Mouse (Mus musculus): ENCODE data around the gene Ccz1.

Gene Ccz1

DNA sequence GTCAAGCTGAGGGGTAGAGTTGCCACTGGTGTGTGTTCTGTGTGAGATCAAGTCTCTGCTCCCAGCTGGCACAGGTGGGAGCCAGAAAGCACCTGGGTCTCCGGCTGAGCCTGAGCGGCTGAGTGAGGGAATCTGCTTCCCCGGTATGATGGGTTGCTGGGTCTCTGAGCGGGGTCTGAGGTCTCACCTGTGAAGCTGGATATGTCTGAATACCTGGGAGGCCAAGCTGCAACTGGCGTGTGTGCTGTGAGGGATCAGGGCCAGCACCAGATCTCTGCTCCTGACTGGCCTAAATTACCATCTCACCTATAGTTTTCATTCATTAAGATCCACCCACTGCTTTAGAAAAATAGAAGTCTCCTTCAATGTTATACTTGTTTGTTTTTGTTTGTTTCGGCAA is 57.6 kb downstream of the Ccz1 start:
- in situ Hi-C loops (cut with MboI; ENCODE audit: unreplicated experiment in 2 of 2), result no loop called here

DNA sequence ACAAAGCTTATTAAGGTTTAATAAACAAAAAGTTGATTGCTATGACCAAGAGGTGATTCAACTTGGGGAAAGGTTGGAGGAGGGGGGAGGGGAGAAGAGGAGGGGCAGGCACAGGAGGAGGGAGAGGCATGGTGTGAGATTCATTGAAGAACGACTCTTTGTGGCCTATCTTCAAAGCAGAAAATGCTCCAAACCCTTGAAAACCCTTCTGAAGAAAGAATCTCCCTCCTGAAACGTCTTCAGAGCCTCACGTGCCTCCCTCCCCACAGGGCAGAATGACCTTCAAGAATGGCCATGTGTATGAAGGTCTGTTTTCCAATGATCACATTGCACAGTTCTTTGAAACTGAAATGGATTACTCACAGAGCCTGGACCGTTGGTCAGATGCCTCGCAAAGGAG is 64.7 kb downstream of the Ccz1 start:
- in situ Hi-C loops (cut with MboI; ENCODE audit: unreplicated experiment in 2 of 2), result no loop called here

DNA sequence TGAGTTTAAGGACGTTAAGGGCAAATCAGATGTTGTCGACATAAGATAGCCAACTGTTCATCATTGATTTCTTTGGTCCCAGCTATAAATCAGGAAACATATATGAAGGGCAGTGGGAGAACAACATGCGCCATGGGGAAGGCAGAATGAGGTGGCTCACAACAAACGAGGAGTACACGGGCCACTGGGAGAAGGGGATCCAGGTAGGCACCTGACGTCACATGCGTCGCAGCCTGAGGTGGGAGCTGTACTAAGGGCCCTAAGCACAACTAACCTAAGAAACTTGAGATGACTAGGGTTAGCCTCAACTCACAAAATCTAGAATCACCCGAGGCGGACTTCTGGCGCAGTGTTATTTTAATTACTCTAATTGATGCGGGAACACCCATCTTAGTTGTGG is 66.3 kb downstream of the Ccz1 start:
- in situ Hi-C loops (cut with MboI; ENCODE audit: unreplicated experiment in 2 of 2), result no loop called here

DNA sequence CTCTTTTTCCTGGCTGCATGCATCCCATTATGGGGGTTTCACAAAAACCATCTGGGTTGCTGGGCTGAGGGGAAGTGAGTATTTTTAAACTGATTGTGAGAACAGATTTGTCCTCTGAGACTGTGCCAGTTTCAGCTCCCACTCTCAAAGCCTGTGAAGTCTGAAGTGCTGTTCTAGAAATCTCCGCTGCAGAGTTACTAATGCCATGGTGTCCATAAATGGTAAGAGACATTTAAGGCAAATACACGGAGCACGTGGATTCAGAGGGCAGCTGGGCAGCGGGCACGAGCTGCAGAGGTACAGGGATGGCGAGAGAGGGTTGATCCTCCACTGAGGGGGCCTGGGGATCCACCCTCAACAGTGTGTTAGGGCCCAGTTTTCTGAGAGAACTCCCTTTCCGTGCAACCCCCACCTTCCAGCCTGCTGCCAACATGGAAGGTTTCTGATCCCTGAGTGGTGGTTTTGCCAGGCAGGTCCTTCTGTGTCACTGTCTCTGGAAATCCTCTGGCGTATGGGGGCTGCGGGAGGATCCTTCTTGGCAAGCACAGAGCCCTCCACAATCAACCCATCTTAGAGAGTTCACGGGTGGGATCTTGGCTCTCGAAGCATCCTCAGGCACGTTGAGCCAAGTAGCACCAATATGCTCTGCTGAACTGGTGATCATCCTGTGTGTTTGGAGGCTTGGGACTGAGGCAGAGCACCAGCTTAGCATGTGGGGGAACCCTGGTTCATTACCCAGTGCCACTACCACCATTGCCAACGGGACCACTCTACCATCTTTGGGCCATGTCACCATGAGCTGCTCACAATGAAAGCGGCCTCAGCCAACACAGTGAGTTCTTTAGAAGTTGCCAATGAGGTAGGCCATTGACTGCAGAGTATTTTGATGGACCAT is 71.2 kb downstream of the Ccz1 start:
- in situ Hi-C loops (cut with MboI; ENCODE audit: unreplicated experiment in 2 of 2), result no loop called here

DNA sequence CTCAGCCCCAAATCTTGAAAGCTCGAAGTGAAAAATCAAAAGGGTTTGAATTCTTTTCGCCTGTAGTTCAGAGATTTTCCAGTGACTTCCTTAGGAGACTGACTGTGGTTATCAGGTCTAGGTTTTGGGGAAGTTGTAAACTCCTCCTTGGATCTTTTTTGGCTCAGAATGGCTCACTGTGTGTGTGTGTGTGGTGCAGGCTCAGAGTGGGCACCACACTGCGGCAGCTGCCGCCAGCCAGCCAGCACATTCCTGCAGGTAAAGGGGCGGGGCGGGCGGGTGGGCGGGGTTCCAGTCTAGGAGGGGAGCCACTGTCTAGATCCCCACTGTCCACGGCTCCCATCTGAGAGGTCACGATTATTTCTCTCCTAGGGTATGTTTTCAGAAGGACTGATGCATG is 73.1 kb downstream of the Ccz1 start:
- in situ Hi-C loops (cut with MboI; ENCODE audit: unreplicated experiment in 2 of 2), result no loop called here

Data from v-Abl transformed pro-B cells (cell line).